25 mouse cellular contexts compared by ENCODE assay signal in genomic region chr1:182787030-182787429, GRCm38 (mm10). TPM values are rescaled to one million over a fixed set of nuclear protein-coding genes. Genes with fewer than 3 reads are reported as not detected.
A peak's percentile ranks its signal among the peaks of the same experiment; 100 is the strongest.
DNase-seq lines count a peak whose midpoint lies in the region; ATAC-seq and TF ChIP-seq lines count a peak whose summit lies in the region.
"Had no signal": no experiment of that assay in that cellular context is flagged by ENCODE, and none has a peak within 500 bp of the region (broad histone marks: within the 10 kb centered on the region; RNA-seq: fewer than 3 reads in every experiment).

No protein-coding gene starts in this region.

- no peak overlapping the region for H3K4me2 ChIP-seq in midbrain, postnatal 0 days (ENCODE audit: low read depth, low read length, poor library complexity, severe bottlenecking)
- no peak overlapping the region for H3K4me2 ChIP-seq in midbrain, embryonic 16.5 days (ENCODE audit: low read length)
- H3K4me2 ChIP-seq: embryonic facial prominence, embryonic 15.5 days; midbrain, embryonic 15.5 days had no signal

- 0 out of 2 replicates have a peak, but pooled peaks cover under 1% of the 10 kb centered on the region for H3K4me1 ChIP-seq in midbrain, postnatal 0 days (ENCODE audit: insufficient read depth, low read length)
- H3K4me1 ChIP-seq in midbrain, embryonic 16.5 days (ENCODE audit: control insufficient read depth, insufficient read depth, low read length) = no peaks in the 10 kb centered on the region

- no peak overlapping the region for H3K9ac ChIP-seq in midbrain, postnatal 0 days (replicated peaks; ENCODE audit: low read length, poor library complexity, severe bottlenecking)
- no peak overlapping the region for H3K9ac ChIP-seq in midbrain, embryonic 16.5 days (ENCODE audit: low read depth, low read length)
- H3K9ac ChIP-seq: embryonic facial prominence, embryonic 15.5 days; midbrain, embryonic 15.5 days had no signal

- no peaks in the 10 kb centered on the region for H3K27me3 ChIP-seq in midbrain, postnatal 0 days (ENCODE audit: insufficient read depth, low read length)
- H3K27me3 ChIP-seq in midbrain, embryonic 16.5 days (ENCODE audit: control insufficient read depth, insufficient read depth, low read depth, low read length) = no peaks in the 10 kb centered on the region
- H3K27me3 ChIP-seq: embryonic facial prominence, embryonic 15.5 days; midbrain, embryonic 15.5 days had no signal

- H3K4me3 ChIP-seq in layer of hippocampus, adult 2 months = no peak overlapping the region
- no peak overlapping the region for H3K4me3 ChIP-seq in midbrain, postnatal 0 days (ENCODE audit: low read depth, low read length)
- H3K4me3 ChIP-seq in midbrain, embryonic 16.5 days (ENCODE audit: low read depth, low read length) = no peak overlapping the region
- H3K4me3 ChIP-seq: embryonic facial prominence, embryonic 15.5 days; hindbrain, embryonic 10.5 days; midbrain, embryonic 15.5 days had no signal

- WGBS in midbrain, postnatal 0 days = 49% methylated on average over 7 of the region's 7 CpGs
- 55% methylated on average over 7 of the region's 7 CpGs for whole genome bisulfite sequencing in midbrain, embryonic 16.5 days

- peak; percentile 62 for TF ChIP-seq CTCF in layer of hippocampus, adult 2 months (conservative IDR thresholded peaks at IDR 0.05)
- TF ChIP-seq CTCF in midbrain, postnatal 0 days (IDR thresholded peaks at IDR 0.05) = peak; percentile 32
- peak; percentile 28; the same call in 1 of the 2 replicates for TF ChIP-seq CTCF in brain, embryonic 14.5 days (IDR thresholded peaks at IDR 0.05; ENCODE audit: borderline replicate concordance, extremely low read depth, insufficient read depth, insufficient read length)

- no peak for DNase-seq in layer of hippocampus, adult 2 months (ENCODE audit: low spot score in 2 of 2)
- DNase-seq in layer of hippocampus, postnatal 36 days = no peak
- no peak for DNase-seq in midbrain, postnatal 0 days (ENCODE audit: low spot score)
- peak; percentile 37 for DNase-seq in ES-CJ7 (ENCODE audit: low read depth, low spot score)
- DNase-seq in brain, embryonic 14.5 days (ENCODE audit: low read depth) = no peak
- DNase-seq in urinary bladder, postnatal 36 days (ENCODE audit: low spot score in 2 of 2) = no peak
- DNase-seq: adrenal gland, postnatal 14 days; cerebellum, adult 2 months; cerebellum, postnatal 36 days; kidney, adult 9 months; right cerebral cortex, postnatal 14 days; spleen, adult 18-20 months had no signal

- no peaks in the 10 kb centered on the region for H3K36me3 ChIP-seq in midbrain, postnatal 0 days (ENCODE audit: insufficient read depth, low read length)
- no peaks in the 10 kb centered on the region for H3K36me3 ChIP-seq in midbrain, embryonic 16.5 days (ENCODE audit: control insufficient read depth, insufficient read depth, low read length)
- H3K36me3 ChIP-seq: embryonic facial prominence, embryonic 15.5 days; hindbrain, embryonic 10.5 days; midbrain, embryonic 15.5 days had no signal

- no peak for ATAC-seq in midbrain, postnatal 0 days (ENCODE audit: low FRiP score)
- no peak for ATAC-seq in midbrain, embryonic 16.5 days
- ATAC-seq: forebrain, embryonic 16.5 days; midbrain, embryonic 15.5 days had no signal

- H3K27ac ChIP-seq in layer of hippocampus, adult 2 months = no peak overlapping the region
- no peak overlapping the region for H3K27ac ChIP-seq in midbrain, postnatal 0 days (ENCODE audit: low read depth, low read length)
- H3K27ac ChIP-seq in midbrain, embryonic 16.5 days (ENCODE audit: low read length) = no peak overlapping the region
- H3K27ac ChIP-seq: embryonic facial prominence, embryonic 15.5 days; hindbrain, embryonic 10.5 days; midbrain, embryonic 15.5 days had no signal

- no peak for TF ChIP-seq POLR2A in brain, embryonic 14.5 days (IDR thresholded peaks at IDR 0.05; ENCODE audit: borderline replicate concordance, extremely low read depth, insufficient read depth, insufficient read length, poor library complexity, severe bottlenecking)

- H3K9me3 ChIP-seq in midbrain, postnatal 0 days (ENCODE audit: low read length) = no peaks in the 10 kb centered on the region
- no peaks in the 10 kb centered on the region for H3K9me3 ChIP-seq in midbrain, embryonic 16.5 days (replicated peaks; ENCODE audit: control insufficient read depth, low read length, poor library complexity, severe bottlenecking)
- H3K9me3 ChIP-seq: embryonic facial prominence, embryonic 15.5 days; hindbrain, embryonic 10.5 days; midbrain, embryonic 15.5 days had no signal

RNA-seq across cellular contexts. Expression of gene Susd4, which starts 23.4 kb away (rescaled TPM):
- 100 to 1,000 TPM; 127 to 135 TPM for total RNA-seq in layer of hippocampus, adult 2 months (2021)
- total RNA-seq in layer of hippocampus, postnatal 36 days (2021) = 100 to 1,000 TPM; 119 to 121 TPM
- 80.6 and 89.7 TPM in 2 replicates for total RNA-seq in midbrain, postnatal 0 days (2014; rRNA removed)
- polyA plus RNA-seq in midbrain, postnatal 0 days (2015; fragmentation: Nextera tagmentation; extraction: Ambion mirVana) = 97.1 and 98.7 TPM in 2 replicates
- 86.7 and 89.4 TPM in 2 replicates for polyA plus RNA-seq in midbrain, embryonic 16.5 days (2015; fragmentation: Nextera tagmentation; extraction: Ambion mirVana)
- 49.0 and 68.6 TPM in 2 replicates for polyA plus RNA-seq in brain, embryonic 14.5 days (2012; rRNA removed)
- total RNA-seq: megakaryocyte, adult 5-6 weeks; MEL; neutrophil, adult 5-6 weeks had no signal

RNA-seq across cellular contexts. Expression of gene Ccdc185, which starts 38.0 kb away (rescaled TPM):
- under 1 TPM; 0.23 to 0.34 TPM for total RNA-seq in layer of hippocampus, adult 2 months (2021)
- total RNA-seq in layer of hippocampus, postnatal 36 days (2021) = under 1 TPM in 1 of 2 experiments, not detected in 1; 0.18 TPM
- total RNA-seq in midbrain, postnatal 0 days (2014; rRNA removed) = not detected in 2 replicates
- not detected in 2 replicates for polyA plus RNA-seq in midbrain, postnatal 0 days (2015; fragmentation: Nextera tagmentation; extraction: Ambion mirVana)
- not detected in 2 replicates for polyA plus RNA-seq in midbrain, embryonic 16.5 days (2015; fragmentation: Nextera tagmentation; extraction: Ambion mirVana)
- not detected in 2 replicates for polyA plus RNA-seq in brain, embryonic 14.5 days (2012; rRNA removed)
- total RNA-seq: adrenal gland, postnatal 14 days; gastrocnemius, postnatal 4 days; liver, adult 2 months; megakaryocyte, adult 5-6 weeks; MEL; neutrophil, adult 5-6 weeks had no signal
- polyA plus RNA-seq: cerebellum, adult 2 months; embryonic facial prominence, embryonic 15.5 days; forebrain, embryonic 16.5 days; heart, embryonic 16.5 days; hindbrain, embryonic 10.5 days; large intestine, adult 2 months; liver, adult 2 months; lung, embryonic 16.5 days; midbrain, embryonic 15.5 days had no signal
